Mouse (Mus musculus) heart, embryonic 14.5 days (tissue): ENCODE data around the gene Slc17a5. TPM values are rescaled to one million over a fixed set of nuclear protein-coding genes. Genes with fewer than 3 reads are reported as not detected.

ENCODE experiments used
- ATAC-seq: fragments of 200-750 bp; cut with Nextera tagmentation; 2 replicates; pipeline ENCODE4 v1.8.0; 2017; ENCODE audit warnings: low read depth, moderate TSS enrichment; ENCODE audit not compliant: insufficient number of reproducible peaks, insufficient read depth, low FRiP score
- H3K27ac ChIP-seq, 2 experiments: fragments of 200-500 bp in 1 of 2; fragments of 300-500 bp in 1 of 2; sonication (generic) in 1 of 2; replicated peaks in 1 of 2; 2 replicates each; pipeline ENCODE4 v1.5.1; 2012 to 2014; ENCODE audit warnings: low read depth in 2 of 2, low read length in 2 of 2, control low read depth in 1 of 2, mild to moderate bottlenecking in 1 of 2, mixed read lengths in 1 of 2; ENCODE audit not compliant: control insufficient read depth in 1 of 2, insufficient read depth in 1 of 2
- H3K27me3 ChIP-seq: fragments of 300-500 bp; sonication (generic); 2 replicates; pipeline ENCODE4 v1.6.1; 2014; ENCODE audit warnings: mild to moderate bottlenecking, low read length, control low read depth; ENCODE audit not compliant: control insufficient read depth, insufficient read depth
- H3K36me3 ChIP-seq: fragments of 300-500 bp; sonication (generic); 2 replicates; pipeline ENCODE4 v1.6.1; 2014; ENCODE audit warnings: mild to moderate bottlenecking, control low read depth, low read length, mixed read lengths; ENCODE audit not compliant: control insufficient read depth, insufficient read depth
- H3K4me1 ChIP-seq, 2 experiments: fragments of 200-500 bp in 1 of 2; fragments of 300-500 bp in 1 of 2; sonication (generic) in 1 of 2; 2 replicates each; pipeline ENCODE4 v1.6.1; 2012 to 2014; ENCODE audit warnings: low read length in 2 of 2, control low read depth in 1 of 2, mixed read lengths in 1 of 2; ENCODE audit not compliant: control insufficient read depth in 2 of 2, insufficient read depth in 2 of 2
- H3K4me2 ChIP-seq: fragments of 300-500 bp; sonication (generic); 2 replicates; pipeline ENCODE4 v1.6.1; 2014; ENCODE audit warnings: mild to moderate bottlenecking, low read length
- H3K4me3 ChIP-seq, 2 experiments: fragments of 200-500 bp in 1 of 2; fragments of 300-500 bp in 1 of 2; sonication (generic) in 1 of 2; 2 replicates each; pipeline ENCODE4 v1.5.1; 2012 to 2014; ENCODE audit warnings: low read length in 2 of 2, mild to moderate bottlenecking in 2 of 2, control low read depth in 1 of 2, low read depth in 1 of 2, moderate library complexity in 1 of 2; ENCODE audit not compliant: control insufficient read depth in 1 of 2, insufficient read depth in 1 of 2
- H3K9ac ChIP-seq: fragments of 300-500 bp; sonication (generic); 2 replicates; pipeline ENCODE4 v1.6.1; 2014; ENCODE audit warnings: mild to moderate bottlenecking, low read length
- H3K9me3 ChIP-seq: fragments of 300-500 bp; sonication (generic); 2 replicates; pipeline ENCODE4 v1.6.1; 2016; ENCODE audit warnings: low read length, control low read depth; ENCODE audit not compliant: control insufficient read depth
- WGBS: fragments of 180-500 bp; shearing (Covaris S2); extraction: QIAGEN DNeasy Blood & Tissue Kit; methylation state at CpG from one replicate; pipeline ENCODE4 v1.1.7; 2014; 5-methylcytosine and 5-hydroxymethylcytosine counted together
- polyA plus RNA-seq: library from polyadenylated mRNA; unstranded; fragments of >200 nt; fragmentation: Nextera tagmentation; extraction: Ambion mirVana; gene quantifications from 2 replicates; pipeline ENCODE4 v1.2.1, GENCODE M21; 2014

Slc17a5 gene
- polyA plus RNA-seq, 1 experiment from 2014 or later: 8.7 TPM

- Histone ChIP-seq H3K27ac (no peak overlapping the region), H3K4me1 (peaks cover 4 to 10% of the 10 kb centered on the region in 2 experiments; a peak in 2 of 4 replicates), H3K4me3 (no peak overlapping the region), H3K9me3 (no peaks in the 10 kb centered on the region), H3K27me3 (peaks cover 11% of the 10 kb centered on the region), H3K36me3 (no peaks in the 10 kb centered on the region), H3K4me2 (no peak overlapping the region), H3K9ac (no peak overlapping the region)
- no peak; the same call in 1 of the 2 replicates for ATAC-seq
- 18% methylated on average over 6 of the region's 6 CpGs for WGBS
Observed at GRCm38 (mm10) chr9:78614201-78614600, 26.4 kb upstream of the Slc17a5 start.

DNA sequence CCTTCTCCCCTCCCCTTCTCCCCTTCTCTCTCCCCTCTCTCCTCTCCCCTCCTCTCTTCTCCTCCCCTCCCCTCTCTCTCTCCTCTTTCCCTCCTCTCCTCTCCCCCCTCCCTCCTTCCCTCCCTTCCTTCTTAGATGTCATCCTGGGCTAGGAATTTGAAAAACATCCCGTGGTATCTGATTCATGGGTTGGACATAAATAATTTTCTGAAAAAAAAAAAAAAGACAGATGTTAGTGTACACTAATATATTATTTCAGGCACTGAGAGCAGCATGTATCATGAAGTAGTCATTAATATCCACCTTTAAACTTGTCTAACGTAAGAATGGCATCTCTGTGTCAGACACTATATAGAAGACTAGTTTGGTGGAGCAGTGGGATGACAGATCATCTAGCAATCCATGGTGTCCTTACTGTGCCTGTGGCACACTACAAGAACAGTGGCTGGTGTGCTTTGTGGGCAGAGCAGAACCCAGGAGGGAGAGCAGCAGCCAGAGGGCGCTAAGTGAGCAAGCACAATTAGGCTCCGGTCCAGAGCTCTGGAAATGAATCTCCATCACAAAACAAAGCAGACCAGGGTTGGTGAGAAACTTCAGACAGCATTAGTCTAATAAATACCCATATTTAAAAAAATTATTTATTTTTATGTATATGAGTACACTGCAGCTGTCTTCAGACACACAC, 13.3 kb upstream of the Slc17a5 start:
- 55% methylated on average over 4 of the region's 4 CpGs for WGBS
- no peaks in the 10 kb centered on the region for H3K4me1 ChIP-seq
- no peak overlapping the region for H3K4me2 ChIP-seq
- ATAC-seq: no peak
- H3K27ac ChIP-seq: no peak overlapping the region
- H3K4me3 ChIP-seq: no peak overlapping the region
- no peaks in the 10 kb centered on the region for H3K9me3 ChIP-seq
- no peaks in the 10 kb centered on the region for H3K36me3 ChIP-seq
- no peak overlapping the region for H3K9ac ChIP-seq
- H3K27me3 ChIP-seq: no peaks in the 10 kb centered on the region

DNA sequence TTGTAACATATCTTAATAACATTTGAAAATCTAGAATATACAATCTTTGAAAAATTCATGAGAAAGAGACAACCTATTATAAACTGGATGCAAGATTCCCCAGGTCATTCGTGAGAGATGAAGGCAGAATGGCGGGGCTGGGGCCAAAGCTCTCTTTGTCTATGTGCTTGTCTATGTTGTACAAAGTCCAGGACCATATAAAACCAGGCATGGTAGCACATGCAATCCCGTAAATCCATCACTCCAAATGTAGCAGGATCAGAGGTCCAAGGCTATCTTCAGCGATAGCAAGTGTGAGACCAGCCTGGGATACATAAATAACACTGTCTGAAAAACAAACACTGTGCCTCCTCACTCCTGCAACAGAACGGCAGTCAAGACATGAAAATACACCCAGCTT, 12.1 kb upstream of the Slc17a5 start:
- H3K36me3 ChIP-seq: no peaks in the 10 kb centered on the region
- H3K4me3 ChIP-seq: no peak overlapping the region
- H3K27me3 ChIP-seq: no peaks in the 10 kb centered on the region
- no peaks in the 10 kb centered on the region for H3K4me1 ChIP-seq
- ATAC-seq: no peak
- H3K9ac ChIP-seq: no peak overlapping the region
- H3K27ac ChIP-seq: no peak overlapping the region
- no peak overlapping the region for H3K4me2 ChIP-seq
- WGBS: 62% methylated on average over 5 of the region's 5 CpGs
- H3K9me3 ChIP-seq: no peaks in the 10 kb centered on the region

DNA sequence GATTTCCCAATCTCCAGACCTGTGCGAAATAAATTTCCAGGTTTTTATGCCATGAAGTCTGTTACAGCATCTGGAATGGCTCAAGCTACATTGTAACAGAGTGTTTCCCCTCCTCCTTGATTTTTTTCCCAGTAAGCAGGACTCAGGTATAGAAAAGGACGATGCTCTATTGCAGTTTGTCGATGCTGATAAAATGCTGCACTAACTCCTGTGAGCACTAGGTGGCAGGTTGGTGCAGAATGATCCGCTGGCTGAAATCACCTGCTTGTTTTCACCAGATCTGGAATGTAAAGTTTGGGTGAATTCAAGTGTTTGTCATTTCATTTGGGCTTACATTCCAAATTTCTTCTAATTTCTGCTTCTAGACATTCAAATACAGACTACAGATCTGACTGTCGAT, 9.0 kb upstream of the Slc17a5 start:
- Histone ChIP-seq H3K36me3 (no peaks in the 10 kb centered on the region), H3K9me3 (no peaks in the 10 kb centered on the region), H3K4me3 (no peak overlapping the region), H3K4me1 (no peaks in the 10 kb centered on the region), H3K27me3 (no peaks in the 10 kb centered on the region), H3K9ac (no peak overlapping the region), H3K4me2 (no peak overlapping the region), H3K27ac (no peak overlapping the region)
- 5% methylated on average over 5 of the region's 5 CpGs for WGBS
- ATAC-seq: no peak

DNA sequence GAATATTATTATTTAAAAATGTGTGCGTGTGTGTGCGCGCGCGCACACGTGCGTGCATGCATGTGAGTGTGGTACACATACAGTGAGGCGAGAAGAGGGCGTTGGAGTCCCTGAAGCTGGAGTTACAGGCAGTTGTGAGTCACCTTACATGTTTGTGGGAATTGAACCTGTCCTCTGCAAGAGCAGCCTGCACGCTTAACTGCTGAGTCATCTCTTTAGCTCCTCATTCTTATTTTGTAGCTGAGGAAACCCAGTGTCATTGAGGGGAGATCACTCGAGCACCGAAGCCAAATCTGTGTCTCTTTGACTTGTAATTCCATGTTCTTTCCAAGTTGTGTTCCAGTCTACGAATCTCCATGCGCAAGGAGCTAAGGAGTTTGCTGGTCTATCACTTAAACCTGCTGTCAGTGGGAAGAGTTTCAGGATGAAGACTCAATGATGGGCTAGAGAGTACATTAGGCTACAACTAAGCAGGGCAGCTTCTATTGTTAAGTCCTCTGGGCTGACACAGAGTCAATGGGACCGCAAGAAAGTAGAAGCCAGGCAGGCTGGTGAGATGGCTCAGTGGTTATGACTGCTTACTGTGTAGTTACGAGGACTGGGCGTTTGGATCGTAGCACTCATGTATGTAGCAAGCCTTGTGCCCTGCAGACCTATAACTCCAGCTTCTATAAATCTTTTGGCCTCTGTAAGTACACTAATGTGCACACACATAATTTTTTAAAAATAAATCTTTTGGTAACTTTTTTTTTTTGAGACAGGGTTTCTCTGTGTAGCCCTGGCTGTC, 8.1 kb upstream of the Slc17a5 start:
- no peaks in the 10 kb centered on the region for H3K9me3 ChIP-seq
- WGBS: 88% methylated on average over 18 of the region's 18 CpGs
- no peak overlapping the region for H3K9ac ChIP-seq
- ATAC-seq: no peak
- no peaks in the 10 kb centered on the region for H3K4me1 ChIP-seq
- no peaks in the 10 kb centered on the region for H3K27me3 ChIP-seq
- no peak overlapping the region for H3K4me2 ChIP-seq
- H3K36me3 ChIP-seq: no peaks in the 10 kb centered on the region
- H3K4me3 ChIP-seq: no peak overlapping the region
- no peak overlapping the region for H3K27ac ChIP-seq

- no peaks in the 10 kb centered on the region for H3K4me1 ChIP-seq
- H3K4me3 ChIP-seq: no peak overlapping the region
- H3K9ac ChIP-seq: no peak overlapping the region
- 72% methylated on average over 3 of the region's 3 CpGs for WGBS
- no peaks in the 10 kb centered on the region for H3K9me3 ChIP-seq
- H3K36me3 ChIP-seq: no peaks in the 10 kb centered on the region
- no peaks in the 10 kb centered on the region for H3K27me3 ChIP-seq
- H3K27ac ChIP-seq: no peak overlapping the region
- no peak for ATAC-seq
- no peak overlapping the region for H3K4me2 ChIP-seq
Observed at GRCm38 (mm10) chr9:78595257-78595656, 7.4 kb upstream of the Slc17a5 start.

DNA sequence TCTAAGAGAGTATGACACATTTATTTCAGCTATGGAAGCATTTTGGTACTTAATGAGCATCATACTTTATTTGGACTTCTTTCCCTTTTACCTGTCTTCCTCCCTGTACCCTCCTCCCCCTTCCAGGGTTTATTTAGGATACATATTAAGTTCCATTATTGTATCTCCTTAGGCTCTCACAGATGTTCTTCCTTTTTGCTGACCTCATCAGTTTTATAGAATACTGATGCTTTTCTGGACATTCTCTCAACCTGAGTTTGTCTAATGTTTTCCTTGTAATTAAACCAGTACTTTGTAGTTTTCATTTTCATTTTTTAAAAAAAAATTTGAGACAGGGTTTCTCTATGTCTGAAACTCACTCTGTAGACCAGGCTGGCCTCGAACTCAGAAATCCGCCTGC, 2.6 kb upstream of the Slc17a5 start:
- H3K36me3 ChIP-seq: no peaks in the 10 kb centered on the region
- H3K27me3 ChIP-seq: no peaks in the 10 kb centered on the region
- H3K9ac ChIP-seq: no peak overlapping the region
- H3K27ac ChIP-seq: no peak overlapping the region
- 96% methylated on average over 2 of the region's 2 CpGs for WGBS
- no peaks in the 10 kb centered on the region for H3K9me3 ChIP-seq
- no peaks in the 10 kb centered on the region; a peak in 1 of 4 replicates for H3K4me1 ChIP-seq
- H3K4me3 ChIP-seq: no peak overlapping the region
- H3K4me2 ChIP-seq: no peak overlapping the region
- no peak for ATAC-seq
